Mouse (Mus musculus) right cerebral cortex, postnatal 25 days (tissue): Measurements from ENCODE around the gene Tsc22d1.

Experiments used
- DNase-seq: peaks from one replicate; pipeline ENCODE4 v3.0.0; 2022

Tsc22d1 gene

DNA sequence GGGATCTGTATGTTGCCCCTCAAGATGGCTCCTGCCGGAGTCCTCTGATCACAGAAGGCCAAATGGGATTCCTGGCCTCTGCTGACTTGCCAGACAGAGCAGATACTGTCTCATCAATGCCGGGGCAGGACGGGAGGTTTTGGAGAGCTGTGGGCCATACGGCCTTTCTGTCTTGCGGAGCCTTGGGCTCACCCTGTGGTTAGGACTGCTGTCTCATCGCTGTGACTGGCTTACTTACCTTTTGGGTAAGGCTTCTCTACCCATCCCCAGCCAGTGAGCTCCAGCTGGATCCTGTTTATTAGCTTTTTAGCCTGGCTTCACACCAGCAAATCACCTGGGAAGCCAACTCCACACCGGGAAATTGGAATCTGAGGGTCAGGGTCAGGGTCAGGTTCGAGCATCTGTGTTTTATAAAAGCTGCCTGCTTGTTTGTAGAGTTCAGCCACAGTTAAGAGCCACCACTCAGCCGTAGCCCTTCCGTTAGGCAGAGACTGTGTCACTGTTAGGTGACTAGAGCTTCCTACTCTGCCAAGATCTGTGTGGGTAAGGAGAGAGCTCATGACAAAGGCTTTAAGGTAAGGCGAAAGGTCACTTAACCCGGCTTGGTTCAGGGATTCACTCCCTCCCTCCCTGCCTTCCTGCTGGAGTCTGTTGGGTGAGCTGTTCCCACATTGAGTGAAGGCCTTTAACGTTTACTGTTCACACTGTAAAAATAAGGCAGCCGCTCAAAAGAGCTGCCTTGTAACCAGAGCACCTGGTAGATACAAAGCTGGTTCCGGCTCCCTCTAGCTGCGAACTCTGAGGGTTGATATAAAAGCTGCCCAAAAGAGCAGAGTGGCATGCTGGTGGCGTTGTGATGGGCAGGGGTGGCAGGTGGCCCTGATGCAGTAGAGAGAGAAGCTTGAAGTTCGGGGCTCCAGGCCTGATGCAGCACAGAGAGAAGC, 73.6 kb downstream of the Tsc22d1 start:
- DNase-seq, result no peak

DNA sequence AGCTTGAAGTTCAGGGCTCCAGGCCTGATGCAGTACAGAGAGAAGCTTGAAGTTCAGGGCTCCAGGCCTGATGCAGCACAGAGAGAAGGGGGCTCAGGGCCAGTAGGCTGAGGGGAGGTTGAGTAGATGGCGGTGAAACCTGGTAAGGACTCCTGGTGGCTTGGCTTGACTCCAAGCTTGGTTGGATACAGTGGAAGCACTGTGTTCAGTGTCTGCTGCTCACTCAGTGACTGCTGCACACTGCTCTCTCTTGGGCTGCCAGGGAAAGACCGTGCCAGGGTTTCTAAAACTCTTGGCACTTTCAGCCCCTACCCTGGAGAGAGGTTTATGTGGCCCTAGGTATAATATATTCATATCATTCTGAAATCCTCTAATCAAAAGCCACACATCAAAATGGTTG, 74.4 kb downstream of the Tsc22d1 start:
- no peak for DNase-seq

DNA sequence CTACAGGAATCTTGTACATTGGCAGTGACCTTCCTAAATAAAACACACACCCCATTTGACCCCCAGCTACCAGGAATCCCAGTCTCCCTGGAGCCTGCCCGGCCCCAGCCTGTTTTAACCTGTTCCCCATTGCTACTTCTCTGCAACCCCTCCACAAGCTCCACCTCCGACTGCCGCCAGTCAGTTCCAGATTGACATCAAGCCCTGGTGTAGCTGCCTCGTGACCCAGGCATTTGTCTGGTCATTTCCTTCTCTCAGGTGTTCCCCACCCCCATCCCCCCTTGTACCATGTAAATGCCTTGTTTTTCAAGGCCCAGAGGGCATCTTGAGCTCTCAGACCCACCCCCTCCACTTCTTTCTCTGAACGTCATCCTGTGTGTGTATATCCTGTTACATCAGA, 80.3 kb downstream of the Tsc22d1 start:
- DNase-seq, result no peak

DNA sequence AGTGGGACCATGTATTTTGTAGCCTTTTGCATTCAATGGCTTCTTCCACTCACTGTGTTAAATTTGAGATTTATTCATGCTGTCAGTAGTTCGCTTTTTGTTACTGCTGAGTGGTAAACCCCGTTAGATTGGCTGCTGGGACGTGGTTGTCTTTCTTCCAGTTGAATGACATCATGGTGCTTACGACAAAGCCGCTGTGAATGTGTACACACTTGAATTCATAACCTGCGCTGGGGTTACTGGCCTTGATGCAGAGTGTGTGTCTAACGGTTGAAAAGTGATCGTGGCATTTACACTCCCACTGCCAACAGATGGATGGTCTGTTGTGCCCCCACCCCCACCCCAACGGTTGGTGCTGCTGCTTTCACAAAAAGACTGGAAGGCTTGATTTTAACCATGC, 82.4 kb downstream of the Tsc22d1 start:
- no peak for DNase-seq

DNA sequence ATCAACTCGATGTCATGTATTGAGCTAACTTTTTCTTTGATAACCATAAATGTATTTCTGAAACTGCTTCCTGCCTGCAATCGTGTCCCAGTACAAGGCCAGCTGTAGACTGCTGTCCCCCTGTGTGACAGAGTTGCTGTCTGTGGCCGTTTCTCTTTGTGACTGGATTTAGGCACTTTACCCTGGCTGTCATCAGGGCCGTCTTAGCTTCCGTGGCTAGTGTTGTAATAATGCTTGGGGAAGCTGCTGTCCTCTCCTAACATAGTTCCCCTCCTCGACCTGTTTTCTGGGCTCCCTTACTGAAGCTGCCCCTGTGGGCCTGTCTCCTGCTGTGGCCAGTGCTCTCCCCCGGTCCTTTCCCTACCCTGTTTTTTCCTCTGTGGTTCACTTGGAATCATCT, 83.4 kb downstream of the Tsc22d1 start:
- no peak for DNase-seq

DNA sequence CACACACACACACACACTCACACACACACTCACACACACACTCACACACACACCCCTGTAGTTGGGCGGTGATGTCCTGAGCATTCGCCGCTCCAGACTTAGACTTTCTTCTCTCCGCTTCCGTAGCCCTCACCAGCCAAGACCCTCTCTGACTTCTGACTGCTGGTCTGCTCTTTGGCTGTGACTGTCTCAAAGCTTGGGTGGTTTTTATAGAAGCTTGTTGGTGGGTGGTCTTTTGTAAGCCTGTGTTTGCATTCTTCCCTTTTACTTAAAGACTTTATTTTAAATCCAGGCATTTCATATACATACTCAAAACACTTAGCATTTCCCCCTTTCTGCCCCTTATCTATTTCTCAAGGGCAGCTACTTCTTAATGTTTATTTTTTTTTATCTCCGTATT, 84.7 kb downstream of the Tsc22d1 start:
- no peak for DNase-seq

DNA sequence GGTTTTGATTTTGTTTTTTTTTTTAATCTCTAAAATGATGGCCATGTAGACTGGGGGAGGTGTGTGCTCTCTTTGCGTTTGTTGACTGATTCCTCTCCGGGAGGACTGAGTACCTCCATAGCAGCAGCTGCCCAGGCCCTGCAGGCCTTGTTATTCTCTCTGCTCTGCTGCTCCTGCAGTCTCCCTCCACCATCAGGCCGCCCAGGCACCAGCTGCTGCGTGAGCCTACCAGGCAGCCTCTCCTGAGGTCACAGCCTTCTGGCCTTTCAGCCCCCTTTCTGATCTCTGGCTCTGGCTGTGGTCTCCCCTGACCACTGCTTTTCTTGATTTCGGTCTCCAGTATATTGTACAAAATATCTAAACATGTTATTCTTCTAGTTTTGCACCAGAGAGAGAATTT, 85.3 kb downstream of the Tsc22d1 start:
- DNase-seq, result no peak

DNA sequence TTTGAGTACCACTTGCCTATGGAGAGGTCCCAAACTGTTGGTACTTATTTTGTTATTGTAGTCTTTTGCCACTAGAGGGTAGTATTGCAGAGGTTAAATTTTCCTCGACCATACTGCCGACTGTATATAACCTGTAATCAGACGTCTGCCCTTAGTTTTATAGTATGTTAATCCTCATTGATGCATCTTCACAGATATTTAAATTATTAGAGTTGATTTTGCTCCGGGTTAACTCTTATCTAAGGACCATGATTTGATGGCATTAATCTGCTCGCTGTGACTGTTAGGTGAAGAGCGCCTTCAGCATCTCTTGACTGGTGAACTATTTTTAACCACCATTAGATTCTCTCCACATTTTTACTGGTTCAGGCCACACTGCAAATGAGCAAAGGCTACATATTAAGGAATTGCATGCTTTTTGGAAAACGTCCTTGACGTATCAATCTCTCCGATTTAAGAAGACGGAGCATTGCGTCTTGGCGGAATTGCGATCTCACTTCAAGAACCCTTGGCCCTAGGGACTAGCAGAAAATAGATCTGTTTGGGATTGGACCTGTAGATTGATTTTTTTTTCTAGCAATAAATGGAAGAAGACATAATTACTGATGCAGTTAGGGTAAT, 88.6 kb downstream of the Tsc22d1 start:
- no peak for DNase-seq

DNA sequence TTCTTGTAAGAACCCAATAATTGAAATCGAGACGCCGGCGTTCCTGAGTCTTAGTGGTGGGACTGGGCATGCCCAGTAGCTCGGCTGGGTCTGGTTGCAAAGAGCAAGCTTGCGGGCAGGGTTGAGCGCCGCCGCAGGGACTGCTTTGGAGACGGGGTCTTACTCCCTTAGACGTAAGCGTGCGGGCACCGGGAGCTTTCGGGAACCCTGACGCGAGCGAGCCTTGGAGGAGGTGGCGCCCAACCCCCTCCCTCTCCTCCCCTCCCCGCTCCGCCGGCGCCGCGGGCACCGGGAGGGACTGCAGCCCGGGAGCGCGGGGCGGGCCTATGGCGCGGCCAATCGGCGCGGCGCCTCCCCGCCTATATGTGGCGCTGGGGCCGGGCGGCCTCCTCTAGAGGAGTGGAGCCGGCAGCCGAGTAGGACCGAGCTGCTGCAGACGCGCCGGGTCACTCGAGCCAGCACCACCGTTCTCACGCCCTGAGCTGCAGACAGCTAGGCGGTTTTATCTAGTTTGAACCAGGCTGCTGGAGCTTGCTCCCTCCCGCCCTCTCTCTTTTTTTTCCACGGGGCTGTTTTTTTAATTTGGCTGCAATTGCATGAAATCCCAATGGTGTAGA, 89.5 kb downstream of the Tsc22d1 start:
- peak; percentile 96 for DNase-seq

DNA sequence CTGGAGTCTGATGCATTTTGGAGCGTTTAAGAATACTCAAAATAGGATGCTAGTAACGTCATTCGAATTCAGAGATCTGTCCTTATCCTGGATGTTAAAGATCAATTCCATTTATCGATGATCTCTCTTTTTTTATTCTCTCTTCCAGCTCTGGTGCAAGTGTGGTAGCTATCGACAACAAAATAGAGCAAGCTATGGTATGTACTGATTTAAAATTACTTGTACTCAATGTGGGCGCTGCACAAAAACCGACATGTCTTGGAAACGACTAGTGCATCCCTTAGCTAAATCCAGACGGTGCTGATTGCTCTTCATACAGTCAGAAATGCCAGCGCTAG, 90.3 kb downstream of the Tsc22d1 start:
- no peak for DNase-seq

DNA sequence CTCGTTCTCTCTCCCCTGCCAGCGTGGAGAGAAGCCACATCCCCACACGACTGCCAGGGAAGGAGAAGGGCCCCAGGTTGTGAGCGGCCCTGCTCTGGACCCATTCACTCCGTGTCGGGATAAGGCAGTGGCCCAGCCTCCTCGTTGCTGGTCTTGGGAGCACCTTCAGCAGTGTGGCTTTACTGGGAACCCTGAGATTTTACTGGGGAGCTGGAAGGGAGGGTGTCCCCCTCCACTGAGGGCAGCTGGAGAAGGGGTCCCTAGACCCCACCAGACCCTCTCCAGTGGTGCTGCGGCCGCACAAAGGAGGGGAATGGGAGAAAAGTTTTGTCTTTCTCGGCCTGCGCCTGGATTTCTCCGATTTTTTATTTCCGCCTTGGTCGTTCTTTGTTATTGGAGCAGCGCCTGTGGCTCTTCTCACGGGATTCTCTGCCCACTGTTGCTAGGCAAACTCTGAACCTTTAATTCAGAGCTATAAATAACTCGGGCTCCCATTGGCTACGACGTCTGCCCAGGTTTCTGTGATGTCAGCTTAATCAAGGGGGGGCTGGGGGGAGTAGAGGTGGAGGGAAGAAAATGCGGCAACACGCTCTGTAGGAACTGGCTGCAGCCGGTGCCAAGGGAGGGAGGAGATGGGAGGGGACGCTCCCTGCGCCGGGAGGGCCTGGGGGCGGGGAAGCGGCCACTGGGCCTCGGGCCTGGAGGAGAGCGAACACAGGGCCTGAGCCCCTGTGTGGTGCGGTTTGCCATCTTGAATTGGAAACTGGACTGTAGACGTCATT, 90.9 kb downstream of the Tsc22d1 start:
- DNase-seq, result peak; percentile 78

DNA sequence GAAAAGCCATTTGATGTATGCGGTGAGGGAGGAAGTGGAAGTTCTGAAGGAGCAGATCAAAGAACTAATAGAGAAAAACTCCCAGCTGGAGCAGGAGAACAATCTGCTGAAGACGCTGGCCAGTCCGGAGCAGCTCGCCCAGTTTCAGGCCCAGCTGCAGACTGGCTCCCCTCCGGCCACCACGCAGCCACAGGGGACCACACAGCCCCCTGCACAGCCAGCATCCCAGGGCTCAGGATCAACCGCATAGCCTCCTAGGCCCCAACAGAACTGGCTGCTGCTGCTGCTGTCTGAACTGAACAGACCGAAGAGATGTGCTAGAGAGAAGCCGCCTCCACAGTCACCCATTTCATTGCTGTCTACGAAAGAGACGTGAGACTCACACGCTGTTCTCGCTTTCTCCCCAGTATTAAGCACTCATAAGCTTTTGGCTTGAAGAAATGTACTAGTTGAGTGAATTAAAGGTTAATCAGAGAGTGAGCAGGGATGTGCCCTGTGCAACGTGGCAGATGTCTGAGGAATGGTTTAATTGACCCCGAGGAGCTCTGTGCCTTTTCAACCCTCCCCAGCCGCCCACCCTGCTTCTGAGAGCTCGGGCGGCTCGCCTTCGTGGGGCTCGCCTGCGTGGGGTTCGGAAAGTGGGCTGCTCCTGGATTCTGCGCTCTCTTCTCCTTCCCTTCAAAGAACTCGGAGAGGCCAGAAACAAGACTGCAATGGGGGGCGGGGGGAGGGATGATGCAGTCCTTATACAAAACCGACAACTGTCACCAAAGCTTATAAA, 91.9 kb downstream of the Tsc22d1 start:
- peak; percentile 48 for DNase-seq

DNA sequence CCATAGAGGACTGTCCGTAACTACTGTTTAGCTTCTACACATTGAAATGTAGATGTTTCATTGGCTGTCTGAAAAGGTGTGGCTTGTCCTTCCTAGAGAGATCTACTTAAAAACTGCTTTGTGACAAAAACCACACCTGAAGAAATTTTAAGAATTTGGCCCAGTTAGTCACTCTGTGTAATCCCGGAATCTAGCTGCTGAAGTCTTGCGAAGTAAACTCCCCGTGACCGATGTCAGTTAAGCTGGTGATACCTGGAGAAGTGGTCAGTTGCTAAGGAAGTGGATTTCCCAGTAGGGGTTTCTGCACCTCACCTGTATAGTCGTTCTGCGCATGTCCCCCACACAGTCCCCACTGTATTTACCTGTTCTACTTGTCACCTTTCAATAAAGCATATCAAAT, 92.6 kb downstream of the Tsc22d1 start:
- no peak for DNase-seq

DNA sequence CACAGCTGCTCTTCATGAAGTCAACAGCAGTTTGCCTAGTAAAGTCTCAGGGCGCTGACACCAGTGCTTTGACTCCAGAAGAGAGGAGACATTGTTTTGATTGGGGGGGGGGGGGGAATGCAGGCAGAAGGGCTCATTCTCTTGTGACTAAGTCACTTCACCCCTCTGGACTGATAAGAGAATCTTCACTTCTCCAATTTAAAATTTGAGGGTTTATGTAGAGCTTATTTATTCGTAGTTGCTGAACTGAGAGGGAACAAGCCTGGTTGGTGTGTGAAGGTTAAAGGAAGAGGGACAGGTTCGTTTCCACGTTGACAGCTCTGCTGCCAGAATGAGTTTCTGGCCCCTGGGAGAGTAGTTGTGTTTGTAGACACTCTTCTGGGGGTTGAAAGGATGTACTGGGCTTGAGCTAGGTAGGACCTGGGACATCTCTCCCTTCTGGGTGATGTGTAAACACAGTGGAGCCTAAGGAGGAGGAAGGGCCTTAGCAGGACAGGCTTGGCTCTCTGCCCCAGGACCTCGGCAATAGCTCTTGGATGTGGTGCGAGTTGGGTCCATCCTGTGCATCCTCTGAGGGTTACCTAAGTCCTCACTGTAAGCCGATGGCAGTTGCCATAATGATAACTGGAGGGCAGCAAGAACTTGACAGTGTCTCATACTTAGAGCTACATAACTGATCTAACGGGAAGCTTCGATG, 93.2 kb downstream of the Tsc22d1 start:
- no peak for DNase-seq

DNA sequence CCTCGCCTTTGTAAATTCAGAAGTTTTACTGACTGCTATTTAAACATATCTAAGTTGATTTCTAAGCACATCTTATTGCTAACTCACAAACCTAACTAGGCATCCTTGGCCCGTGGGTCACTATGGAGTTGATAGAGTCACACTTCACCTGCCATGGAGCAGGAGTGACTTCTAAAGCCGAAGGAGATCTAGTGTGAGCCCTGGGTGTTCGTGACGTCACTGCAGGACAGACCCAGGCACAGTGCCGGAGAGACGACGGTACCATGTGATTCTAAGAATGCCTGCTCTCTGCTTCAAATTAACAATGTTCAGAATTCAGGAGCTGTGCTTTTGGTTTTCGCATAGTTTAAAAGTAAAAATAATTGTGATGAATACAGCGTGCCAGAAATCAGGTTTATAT, 93.9 kb downstream of the Tsc22d1 start:
- DNase-seq, result no peak

DNA sequence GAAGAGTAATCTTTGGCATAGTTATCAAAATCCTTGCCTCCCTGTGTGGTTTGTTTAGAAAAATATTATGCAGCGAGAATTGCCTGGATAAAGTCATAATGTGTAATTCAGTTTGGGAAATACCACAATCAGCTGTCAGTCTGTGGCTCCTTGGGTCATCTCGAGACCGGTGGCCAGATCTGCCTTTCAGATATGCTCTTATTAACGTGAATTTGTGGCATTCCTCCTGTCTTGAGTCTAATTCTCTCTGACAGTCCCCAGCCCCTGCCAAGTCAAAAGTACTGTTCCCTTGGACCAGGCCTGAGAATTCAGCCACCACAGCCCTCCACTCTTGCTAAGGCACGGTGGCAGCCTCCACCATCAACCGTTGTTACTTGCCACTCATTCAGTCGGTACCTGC, 97.2 kb downstream of the Tsc22d1 start:
- no peak for DNase-seq

DNA sequence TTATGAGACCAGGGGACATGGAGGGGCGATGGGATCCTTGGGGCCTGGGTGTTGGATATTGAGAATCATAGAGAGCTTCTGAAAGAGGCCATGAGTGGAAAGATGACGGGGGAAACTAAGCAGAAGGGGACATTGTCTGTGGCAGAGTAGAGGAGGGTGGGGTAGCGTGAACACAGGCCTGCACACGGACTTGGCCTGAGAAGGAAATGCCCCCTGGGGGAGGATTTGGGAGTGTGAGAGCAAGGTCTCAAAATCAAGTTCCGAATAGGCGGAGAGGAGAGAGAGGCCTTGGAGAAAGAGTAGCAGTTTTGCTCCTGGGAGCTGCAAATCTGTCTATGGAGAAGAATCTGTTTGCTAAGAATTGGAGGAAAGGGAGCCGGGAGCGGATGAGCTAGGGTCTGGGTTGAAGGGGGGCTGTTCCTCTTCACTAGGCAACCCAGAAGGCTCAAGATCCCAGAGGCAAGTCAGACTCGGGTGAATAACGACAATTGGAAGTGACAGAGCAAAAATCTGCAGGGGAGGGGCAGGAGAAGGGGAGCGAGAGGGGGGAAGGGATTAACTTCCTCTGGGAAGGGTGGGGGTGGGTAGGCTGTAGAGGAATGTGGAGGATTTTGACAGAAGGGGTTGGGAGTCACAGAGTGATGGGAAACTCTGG, 98.8 kb downstream of the Tsc22d1 start:
- DNase-seq, result no peak

DNA sequence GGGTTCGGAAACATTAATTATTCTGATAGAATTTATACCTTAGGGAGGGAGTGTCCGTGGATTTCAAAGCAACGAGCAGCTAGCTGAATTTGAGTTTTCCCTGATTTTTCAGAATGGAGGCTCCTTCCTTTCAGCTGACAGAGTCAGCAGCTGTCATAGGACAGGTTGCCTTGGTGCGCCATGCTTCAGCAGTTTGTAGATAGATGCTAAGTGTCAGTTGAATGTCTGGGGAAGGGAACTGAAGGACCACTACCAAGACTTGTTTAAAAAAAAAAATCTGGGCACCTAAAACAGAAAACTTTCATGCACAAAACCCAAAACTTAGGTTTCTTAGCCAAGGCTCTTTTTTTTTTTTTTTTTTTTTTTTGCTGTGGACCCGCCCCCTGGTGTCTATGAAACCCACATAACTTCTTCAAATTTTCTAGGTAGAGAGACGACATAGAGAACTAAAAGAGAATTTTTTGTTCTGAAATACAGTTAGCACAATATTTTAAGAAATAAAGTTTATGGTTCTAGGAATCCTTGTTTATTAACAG, 99.4 kb downstream of the Tsc22d1 start:
- DNase-seq, result no peak

DNA sequence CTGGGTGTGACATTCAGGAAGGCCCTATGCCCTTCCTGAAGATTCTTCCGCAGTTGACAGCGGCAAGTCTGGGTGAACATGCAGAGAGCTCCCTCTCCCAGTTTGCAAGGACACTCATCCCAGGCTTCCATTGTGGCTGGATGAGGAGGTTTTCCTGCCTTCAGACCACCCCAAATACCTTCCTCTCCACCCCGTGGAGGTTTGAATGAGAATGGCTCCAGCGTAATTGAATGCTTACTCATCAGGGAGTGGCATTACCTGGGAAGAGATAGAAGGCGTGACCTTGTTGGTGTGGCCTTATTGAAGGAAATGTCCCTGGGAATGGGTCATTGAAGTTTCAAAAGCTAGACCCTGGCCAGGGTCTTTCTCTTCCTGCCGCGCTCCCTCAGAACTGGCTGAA, 100.9 kb downstream of the Tsc22d1 start:
- DNase-seq, result no peak

DNA sequence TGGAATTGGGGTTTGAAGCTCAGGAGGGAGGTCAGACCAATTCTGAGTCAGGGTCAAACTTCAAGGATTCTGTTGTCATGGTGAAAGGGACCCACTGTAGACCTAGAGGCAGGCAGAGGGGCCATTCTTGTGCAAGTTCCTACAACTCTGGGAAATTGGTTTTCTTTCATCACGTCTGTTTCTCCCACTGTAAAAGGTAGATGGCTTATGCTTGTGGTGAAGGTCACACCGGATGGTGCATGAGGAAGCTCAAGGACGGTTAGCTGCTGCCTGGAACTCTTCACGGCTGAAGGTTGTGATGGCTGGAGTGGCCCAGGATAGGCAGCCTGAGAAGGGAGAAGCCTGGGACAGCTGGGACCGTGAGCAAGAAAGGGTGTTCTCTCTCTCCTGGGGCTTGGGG, 103.5 kb downstream of the Tsc22d1 start:
- DNase-seq, result no peak

DNA sequence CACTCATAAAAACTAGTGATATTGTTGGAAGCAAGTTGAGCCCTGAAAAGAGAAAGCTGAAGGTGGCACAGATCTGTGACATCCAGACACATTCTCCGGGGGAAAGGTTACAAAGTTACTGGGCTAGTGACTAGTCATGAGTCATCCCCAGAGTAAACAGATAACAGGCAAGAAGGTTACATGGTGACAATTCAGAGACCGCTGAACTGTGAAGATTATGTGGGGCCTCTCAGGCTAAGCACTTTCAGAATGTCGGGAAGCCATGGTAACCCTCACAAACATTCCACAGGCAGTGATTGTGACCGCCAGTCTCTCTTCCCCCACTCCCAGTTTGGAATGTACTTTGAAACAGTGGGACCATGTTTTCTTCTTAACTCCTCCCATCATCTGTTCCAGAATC, 105.8 kb downstream of the Tsc22d1 start:
- no peak for DNase-seq
